Mouse (Mus musculus) natural killer cell, adult 2 months (primary cell): ENCODE measurements around the gene Ankrd13a.

Source experiments
- DNase-seq, 2 experiments: peaks; one replicate each; pipeline ENCODE4 v3.0.0; 2022; ENCODE audit warnings: low spot score in 2 of 2

Ankrd13a gene

GRCm38 (mm10) chr5:114766686-114767085 is 7.8 kb upstream of the Ankrd13a start:
- no peak for DNase-seq

GRCm38 (mm10) chr5:114767185-114767584 is 7.3 kb upstream of the Ankrd13a start:
- DNase-seq: no peak

- DNase-seq: peak; percentile 50 to 53
Measured at GRCm38 (mm10) chr5:114769786-114770185, 4.7 kb upstream of the Ankrd13a start.

- peak in 1 of 2 experiments; percentile 22 for DNase-seq
Measured at GRCm38 (mm10) chr5:114771796-114772195, 2.7 kb upstream of the Ankrd13a start.

- peak; percentile 40 to 52 for DNase-seq
Measured at GRCm38 (mm10) chr5:114772456-114773203, 1.8 kb upstream of the Ankrd13a start.

- peak; percentile 94 to 97 for DNase-seq
Measured at GRCm38 (mm10) chr5:114773211-114773710, 1.2 kb upstream of the Ankrd13a start.

- peak in 1 of 2 experiments; percentile 42 for DNase-seq
Measured at GRCm38 (mm10) chr5:114773780-114774179, 697 bp upstream of the Ankrd13a start.

GRCm38 (mm10) chr5:114775056-114775979 is 841 bp downstream of the Ankrd13a start, which contains the start of gene Git2:
Gene Git2 (minus strand): TSS chr5:114775517.
- peak in 1 of 2 experiments; percentile 24 for DNase-seq

- DNase-seq: no peak
Measured at GRCm38 (mm10) chr5:114776174-114776573, 1.7 kb downstream of the Ankrd13a start.

GRCm38 (mm10) chr5:114779956-114780489 is 5.5 kb downstream of the Ankrd13a start:
- no peak for DNase-seq

GRCm38 (mm10) chr5:114780912-114781311 is 6.4 kb downstream of the Ankrd13a start:
- no peak for DNase-seq

- DNase-seq: no peak
Measured at GRCm38 (mm10) chr5:114782991-114783390, 8.5 kb downstream of the Ankrd13a start.

GRCm38 (mm10) chr5:114783405-114784163 is 9.1 kb downstream of the Ankrd13a start:
- peak; percentile 73 to 83 for DNase-seq

GRCm38 (mm10) chr5:114784622-114785165 is 10.2 kb downstream of the Ankrd13a start:
- peak in 1 of 2 experiments; percentile 40 for DNase-seq

GRCm38 (mm10) chr5:114785196-114785595 is 10.7 kb downstream of the Ankrd13a start:
- no peak for DNase-seq

- no peak for DNase-seq
Measured at GRCm38 (mm10) chr5:114793317-114793716, 18.8 kb downstream of the Ankrd13a start.

- DNase-seq: no peak
Measured at GRCm38 (mm10) chr5:114794609-114795008, 20.1 kb downstream of the Ankrd13a start.

- DNase-seq: no peak
Measured at GRCm38 (mm10) chr5:114795231-114795630, 20.8 kb downstream of the Ankrd13a start.

GRCm38 (mm10) chr5:114795653-114796052 is 21.2 kb downstream of the Ankrd13a start:
- DNase-seq: no peak

GRCm38 (mm10) chr5:114796299-114797012 is 22.0 kb downstream of the Ankrd13a start:
- DNase-seq: no peak
